Mouse (Mus musculus) limb, embryonic 12.5 days (tissue): ENCODE results near the gene Rnf31. TPM values are rescaled to one million over a fixed set of nuclear protein-coding genes. Genes with fewer than 3 reads are reported as not detected.

ENCODE experiments used
- ATAC-seq: fragments of 200-750 bp; cut with Nextera tagmentation; 2 replicates; pipeline ENCODE4 v1.8.0; 2017; ENCODE audit warnings: low read depth, moderate TSS enrichment; ENCODE audit not compliant: insufficient number of reproducible peaks, insufficient read depth, low FRiP score, low TSS enrichment
- H3K27ac ChIP-seq: fragments of 300-500 bp; sonication (generic); 2 replicates; pipeline ENCODE4 v1.5.1; 2016; ENCODE audit warnings: mild to moderate bottlenecking, moderate library complexity
- H3K27me3 ChIP-seq: fragments of 300-500 bp; sonication (generic); 2 replicates; pipeline ENCODE4 v1.6.1; 2016; ENCODE audit warnings: mild to moderate bottlenecking, moderate library complexity
- H3K36me3 ChIP-seq: fragments of 300-500 bp; sonication (generic); 2 replicates; pipeline ENCODE4 v1.6.1; 2016; ENCODE audit warnings: mild to moderate bottlenecking, moderate library complexity
- H3K4me1 ChIP-seq: fragments of 300-500 bp; sonication (generic); replicated peaks from 2 replicates; pipeline ENCODE4 v1.6.1; 2016
- H3K4me2 ChIP-seq: fragments of 300-500 bp; sonication (generic); 2 replicates; pipeline ENCODE4 v1.6.1; 2016; ENCODE audit warnings: mild to moderate bottlenecking, moderate library complexity
- H3K4me3 ChIP-seq: fragments of 300-500 bp; sonication (generic); replicated peaks from 2 replicates; pipeline ENCODE4 v1.5.1; 2016; ENCODE audit warnings: mild to moderate bottlenecking
- H3K9ac ChIP-seq: fragments of 300-500 bp; sonication (generic); replicated peaks from 2 replicates; pipeline ENCODE4 v1.6.1; 2016; ENCODE audit warnings: mild to moderate bottlenecking, moderate library complexity
- H3K9me3 ChIP-seq: fragments of 300-500 bp; sonication (generic); 2 replicates; pipeline ENCODE4 v1.6.1; 2016; ENCODE audit warnings: mild to moderate bottlenecking, moderate library complexity
- WGBS: fragments of 180-500 bp; shearing (Covaris S2); methylation state at CpG from one replicate; pipeline ENCODE4 v1.1.7; 2016; 5-methylcytosine and 5-hydroxymethylcytosine counted together
- polyA plus RNA-seq: library from polyadenylated mRNA; unstranded; fragments of >200 nt; fragmentation: Nextera tagmentation; extraction: Ambion mirVana; gene quantifications from 2 replicates; pipeline ENCODE4 v1.2.1, GENCODE M21; 2016

Rnf31 gene
- polyA plus RNA-seq, 1 experiment from 2014 or later, result 19.9 TPM

GRCm38 (mm10) chr14:55634874-55635522, 43.5 kb downstream of the Rnf31 start:
- WGBS, result 4% methylated on average over 23 of the region's 23 CpGs

GRCm38 (mm10) chr14:55635523-55636007, 44.1 kb downstream of the Rnf31 start, which contains the start of gene Ipo4:
Gene Ipo4 (minus strand): TSS chr14:55635957.
- no peaks in the 10 kb centered on the region for H3K27me3 ChIP-seq
- H3K4me1 ChIP-seq, result peaks cover 16% of the 10 kb centered on the region
- WGBS, result 3% methylated on average over 26 of the region's 33 CpGs
- H3K27ac ChIP-seq, result peak within 1 kb of the TSS; percentile 73
- peaks cover 85% of the 10 kb centered on the region for H3K36me3 ChIP-seq
- peak within 1 kb of the TSS; percentile 81 for H3K4me2 ChIP-seq
- H3K9ac ChIP-seq, result peak within 1 kb of the TSS; percentile 72
- peak within 1 kb of the TSS; percentile 67 for H3K4me3 ChIP-seq
- H3K9me3 ChIP-seq, result no peaks in the 10 kb centered on the region
- peak; percentile 79 for ATAC-seq

More at GRCm38 (mm10) chr14:55634874-55635522, 43.5 kb downstream of the Rnf31 start:
- H3K4me3 ChIP-seq, result peak overlapping the region; percentile 67
- peak; percentile 80 for ATAC-seq
- no peaks in the 10 kb centered on the region for H3K9me3 ChIP-seq
- peak overlapping the region; percentile 81 for H3K4me2 ChIP-seq
- peaks cover 85% of the 10 kb centered on the region for H3K36me3 ChIP-seq
- H3K4me1 ChIP-seq, result peaks cover 16% of the 10 kb centered on the region
- no peaks in the 10 kb centered on the region for H3K27me3 ChIP-seq
- peak overlapping the region; percentile 73 for H3K27ac ChIP-seq
- peak overlapping the region; percentile 72 for H3K9ac ChIP-seq

DNA sequence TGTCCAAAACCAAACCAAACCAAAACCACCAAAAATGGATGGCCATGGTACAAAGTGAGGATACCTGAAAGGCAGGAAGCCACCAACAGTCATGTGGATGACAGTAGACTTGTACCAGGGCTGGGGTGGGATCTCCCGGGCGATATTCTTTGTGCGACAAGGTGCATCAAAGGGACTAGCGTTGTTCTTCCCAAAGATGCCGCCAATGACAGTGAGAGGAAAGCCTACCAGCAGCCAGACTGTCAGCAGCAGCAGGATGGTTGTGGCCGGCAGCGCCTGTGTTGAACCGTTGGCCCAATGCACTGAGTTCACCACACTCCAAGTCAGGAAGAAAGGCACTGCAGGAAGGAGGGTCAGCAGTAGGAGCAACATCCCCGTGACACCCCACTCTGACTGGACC, 46.3 kb downstream of the Rnf31 start, which contains the start of gene Gm49378:
Gene Gm49378, minus strand, starts transcription at position 101 of the 400 bp plus-strand sequence.
- ATAC-seq, result no peak
- H3K36me3 ChIP-seq, result peaks cover 75% of the 10 kb centered on the region
- no peak within 1 kb of the TSS for H3K4me2 ChIP-seq
- peaks cover 27% of the 10 kb centered on the region for H3K4me1 ChIP-seq
- H3K4me3 ChIP-seq, result no peak within 1 kb of the TSS
- no peaks in the 10 kb centered on the region for H3K9me3 ChIP-seq
- WGBS, result 96% methylated on average over 9 of the region's 9 CpGs
- H3K27ac ChIP-seq, result no peak within 1 kb of the TSS
- H3K27me3 ChIP-seq, result no peaks in the 10 kb centered on the region
- H3K9ac ChIP-seq, result no peak within 1 kb of the TSS

GRCm38 (mm10) chr14:55640816-55641215, 49.3 kb downstream of the Rnf31 start:
- no peak overlapping the region for H3K4me2 ChIP-seq
- H3K4me3 ChIP-seq, result no peak overlapping the region
- no peak overlapping the region for H3K9ac ChIP-seq
- H3K36me3 ChIP-seq, result peaks cover 60% of the 10 kb centered on the region
- H3K27ac ChIP-seq, result no peak overlapping the region
- peaks cover 33% of the 10 kb centered on the region for H3K4me1 ChIP-seq
- H3K27me3 ChIP-seq, result no peaks in the 10 kb centered on the region
- no peak for ATAC-seq
- WGBS, result 95% methylated on average over 14 of the region's 14 CpGs
- H3K9me3 ChIP-seq, result no peaks in the 10 kb centered on the region

GRCm38 (mm10) chr14:55641291-55641690, 49.8 kb downstream of the Rnf31 start:
- H3K4me2 ChIP-seq, result no peak overlapping the region
- H3K27ac ChIP-seq, result no peak overlapping the region
- ATAC-seq, result no peak
- 95% methylated on average over 13 of the region's 13 CpGs for WGBS
- no peaks in the 10 kb centered on the region for H3K27me3 ChIP-seq
- H3K9ac ChIP-seq, result no peak overlapping the region
- no peak overlapping the region for H3K4me3 ChIP-seq
- peaks cover 61% of the 10 kb centered on the region for H3K36me3 ChIP-seq
- H3K4me1 ChIP-seq, result peaks cover 30% of the 10 kb centered on the region
- no peaks in the 10 kb centered on the region for H3K9me3 ChIP-seq

DNA sequence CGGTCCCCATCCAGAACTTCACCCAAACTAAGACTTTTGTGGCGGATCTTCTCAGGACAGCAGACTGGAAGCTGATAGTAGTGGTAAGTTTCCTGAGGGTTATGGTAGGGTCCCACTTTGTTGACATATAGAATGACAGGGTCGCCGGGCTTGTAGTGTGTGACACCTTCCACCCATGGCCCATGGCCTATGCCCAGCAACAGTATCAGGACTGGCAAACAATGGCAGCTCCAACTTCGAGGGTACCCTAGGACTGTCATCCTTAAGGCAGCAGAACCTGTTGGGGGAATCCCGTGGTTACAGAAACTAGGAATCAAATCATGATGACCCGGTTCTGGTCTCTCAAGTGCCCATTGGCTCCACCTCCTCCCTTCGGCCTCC, 51.2 kb downstream of the Rnf31 start:
- Histone ChIP-seq H3K9ac (peak overlapping the region; percentile 93), H3K27me3 (no peaks in the 10 kb centered on the region), H3K4me1 (peaks cover 27% of the 10 kb centered on the region), H3K4me3 (peak overlapping the region; percentile 88), H3K27ac (peak overlapping the region; percentile 92), H3K36me3 (peaks cover 58% of the 10 kb centered on the region), H3K4me2 (peak overlapping the region; percentile 88), H3K9me3 (no peaks in the 10 kb centered on the region)
- peak; percentile 22; the same call in 1 of the 2 replicates for ATAC-seq
- 23% methylated on average over 8 of the region's 8 CpGs for WGBS

GRCm38 (mm10) chr14:55643060-55643907, 51.8 kb downstream of the Rnf31 start, which contains the start of gene Tm9sf1:
Gene Tm9sf1 (minus strand): TSS chr14:55643806.
- Histone ChIP-seq H3K9ac (peak within 1 kb of the TSS; percentile 93), H3K27me3 (no peaks in the 10 kb centered on the region), H3K4me2 (peak within 1 kb of the TSS; percentile 88), H3K4me3 (peak within 1 kb of the TSS; percentile 88), H3K9me3 (no peaks in the 10 kb centered on the region), H3K36me3 (peaks cover 52% of the 10 kb centered on the region), H3K27ac (peak within 1 kb of the TSS; percentile 92), H3K4me1 (peaks cover 27% of the 10 kb centered on the region)
- WGBS, result under 1% methylated on average over 89 of the region's 89 CpGs
- ATAC-seq, result peak; percentile 72

DNA sequence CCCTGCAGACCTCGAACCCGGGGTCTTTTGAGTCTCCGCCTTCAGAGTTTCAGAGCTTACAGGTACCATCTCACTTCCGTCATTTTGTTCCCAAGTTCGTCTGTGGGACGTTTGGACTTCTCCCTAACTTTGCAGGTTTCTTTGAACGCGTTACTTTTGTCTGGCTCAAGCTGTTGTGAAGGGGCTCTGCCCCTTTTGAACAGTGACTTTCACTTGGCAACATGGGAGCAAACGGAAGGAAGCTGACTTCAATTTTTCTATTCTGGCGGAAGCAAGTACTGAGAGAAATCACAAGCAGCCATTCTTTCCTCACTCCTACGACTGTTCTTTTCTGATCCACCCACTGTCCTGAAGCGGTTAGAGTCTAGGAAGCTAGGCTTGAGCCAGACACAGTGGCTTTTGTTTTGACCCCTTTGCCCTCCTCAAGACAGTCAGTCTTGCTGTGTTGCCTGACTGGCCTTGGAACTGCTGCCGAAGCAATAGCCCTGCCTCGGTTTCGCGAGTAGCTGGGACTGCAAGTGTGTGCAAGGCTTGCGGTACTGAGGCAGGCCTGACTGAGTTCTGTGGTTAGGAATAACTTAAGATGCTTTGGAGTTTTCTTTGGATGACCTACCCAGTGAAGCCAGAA, 52.9 kb downstream of the Rnf31 start:
- Histone ChIP-seq H3K4me3 (peak overlapping the region; percentile 88), H3K27me3 (no peaks in the 10 kb centered on the region), H3K9me3 (no peaks in the 10 kb centered on the region), H3K9ac (peak overlapping the region; percentile 93), H3K36me3 (peaks cover 41% of the 10 kb centered on the region), H3K4me1 (peaks cover 27% of the 10 kb centered on the region), H3K4me2 (peak overlapping the region; percentile 88), H3K27ac (0 out of 2 replicates have a peak overlapping the region, but pooled peaks have one; percentile 23)
- WGBS, result 33% methylated on average over 17 of the region's 17 CpGs
- ATAC-seq, result no peak

GRCm38 (mm10) chr14:55649884-55650283, 58.4 kb downstream of the Rnf31 start, which contains the start of gene Tssk4:
Gene Tssk4 (plus strand): TSS chr14:55650184.
- peaks cover 17% of the 10 kb centered on the region for H3K36me3 ChIP-seq
- H3K9ac ChIP-seq, result no peak within 1 kb of the TSS
- H3K4me3 ChIP-seq, result no peak within 1 kb of the TSS
- no peaks in the 10 kb centered on the region for H3K27me3 ChIP-seq
- ATAC-seq, result no peak
- 85% methylated on average over 2 of the region's 2 CpGs for WGBS
- peaks cover 8% of the 10 kb centered on the region for H3K4me1 ChIP-seq
- no peak within 1 kb of the TSS for H3K4me2 ChIP-seq
- H3K9me3 ChIP-seq, result no peaks in the 10 kb centered on the region
- H3K27ac ChIP-seq, result no peak within 1 kb of the TSS

- ATAC-seq, result no peak
These were observed 60.0 kb downstream of the Rnf31 start for GRCm38 (mm10) chr14:55651528-55651927.

More at GRCm38 (mm10) chr14:55651528-55651927, 60.0 kb downstream of the Rnf31 start:
- Histone ChIP-seq H3K9me3 (no peaks in the 10 kb centered on the region), H3K27ac (no peak overlapping the region), H3K4me2 (no peak overlapping the region), H3K27me3 (no peaks in the 10 kb centered on the region), H3K9ac (no peak overlapping the region), H3K4me3 (no peak overlapping the region), H3K4me1 (no peaks in the 10 kb centered on the region), H3K36me3 (peaks cover 9% of the 10 kb centered on the region)
- WGBS, result 88% methylated on average over 7 of the region's 7 CpGs
